Mouse (Mus musculus) liver, embryonic 14.5 days (tissue): ENCODE results near the gene Adra1b. TPM values are rescaled to one million over a fixed set of nuclear protein-coding genes. Genes with fewer than 3 reads are reported as not detected.

Source experiments
- ATAC-seq: fragments of 200-750 bp; cut with Nextera tagmentation; 2 replicates; pipeline ENCODE4 v1.8.0; 2017; ENCODE audit warnings: moderate number of reproducible peaks, mild to moderate bottlenecking, moderate library complexity; ENCODE audit not compliant: insufficient read depth
- DNase-seq, 3 experiments: peaks; one replicate each; pipeline ENCODE4 v3.0.0-alpha.2; 2012 to 2013; ENCODE audit warnings: low read depth in 3 of 3, low spot score in 3 of 3
- H3K27ac ChIP-seq: fragments of 300-500 bp; sonication (generic); 2 replicates; pipeline ENCODE4 v1.5.1; 2014; ENCODE audit warnings: moderate library complexity, mild to moderate bottlenecking, control low read depth, inconsistent platforms
- H3K27me3 ChIP-seq: fragments of 300-500 bp; sonication (generic); 2 replicates; pipeline ENCODE4 v1.6.1; 2014; ENCODE audit warnings: mild to moderate bottlenecking, low read length, moderate library complexity; ENCODE audit not compliant: control insufficient read depth, insufficient read depth
- H3K36me3 ChIP-seq: fragments of 300-500 bp; sonication (generic); replicated peaks from 2 replicates; pipeline ENCODE4 v1.6.1; 2014; ENCODE audit warnings: low read depth; ENCODE audit not compliant: control insufficient read depth, insufficient read depth
- H3K4me1 ChIP-seq, 2 experiments: fragments of 200-500 bp in 1 of 2; fragments of 300-500 bp in 1 of 2; sonication (generic) in 1 of 2; replicated peaks; 2 replicates each; pipeline ENCODE4 v1.6.1; 2012 to 2014; ENCODE audit warnings: antibody characterized with exemption in 1 of 2, inconsistent platforms in 1 of 2, low read length in 1 of 2; ENCODE audit not compliant: control insufficient read depth in 2 of 2, insufficient read depth in 2 of 2
- H3K4me2 ChIP-seq: fragments of 300-500 bp; sonication (generic); 2 replicates; pipeline ENCODE4 v1.6.1; 2014; ENCODE audit warnings: low read depth, mild to moderate bottlenecking, control low read depth, moderate library complexity
- H3K4me3 ChIP-seq, 2 experiments: fragments of 200-500 bp in 1 of 2; fragments of 300-500 bp in 1 of 2; sonication (generic) in 1 of 2; 2 replicates each; pipeline ENCODE4 v1.5.1; 2012 to 2014; ENCODE audit warnings: low read depth in 2 of 2, low read length in 2 of 2, mild to moderate bottlenecking in 2 of 2, control low read depth in 1 of 2, inconsistent platforms in 1 of 2, moderate library complexity in 1 of 2; ENCODE audit not compliant: insufficient read depth in 1 of 2
- H3K9ac ChIP-seq: fragments of 300-500 bp; sonication (generic); replicated peaks from 2 replicates; pipeline ENCODE4 v1.6.1; 2014; ENCODE audit warnings: mild to moderate bottlenecking, control low read depth, moderate library complexity
- H3K9me3 ChIP-seq: fragments of 300-500 bp; sonication (generic); 2 replicates; pipeline ENCODE4 v1.6.1; 2016; ENCODE audit warnings: low read length, mixed read lengths; ENCODE audit not compliant: control insufficient read depth
- CTCF ChIP-seq: IDR thresholded peaks from 2 replicates; pipeline ENCODE4 v1.5.1; 2016; ENCODE audit warnings: antibody characterized with exemption, low read depth, control low read depth
- EP300 ChIP-seq: IDR thresholded peaks from 2 replicates; pipeline ENCODE4 v1.6.1; 2016; ENCODE audit warnings: antibody characterized with exemption, low read depth
- WGBS: fragments of 180-500 bp; shearing (Covaris S2); extraction: QIAGEN DNeasy Blood & Tissue Kit; methylation state at CpG from one replicate; pipeline ENCODE4 v1.1.7; 2014; ENCODE audit not compliant: insufficient replicate concordance; 5-methylcytosine and 5-hydroxymethylcytosine counted together
- polyA plus RNA-seq, 2 experiments: library from polyadenylated mRNA; depleted of rRNA in 1 of 2; stranded (reverse) in 1 of 2; unstranded in 1 of 2; fragments of >200 nt; fragmentation: Nextera tagmentation in 1 of 2; extraction: Ambion mirVana in 1 of 2; gene quantifications; 2 replicates each; pipeline versions ENCODE4 v1.2.1 to v1.2.3; 2012 to 2014

Gene Adra1b
- polyA plus RNA-seq, 2 experiments, result 1.7 to 8.3 TPM

DNA sequence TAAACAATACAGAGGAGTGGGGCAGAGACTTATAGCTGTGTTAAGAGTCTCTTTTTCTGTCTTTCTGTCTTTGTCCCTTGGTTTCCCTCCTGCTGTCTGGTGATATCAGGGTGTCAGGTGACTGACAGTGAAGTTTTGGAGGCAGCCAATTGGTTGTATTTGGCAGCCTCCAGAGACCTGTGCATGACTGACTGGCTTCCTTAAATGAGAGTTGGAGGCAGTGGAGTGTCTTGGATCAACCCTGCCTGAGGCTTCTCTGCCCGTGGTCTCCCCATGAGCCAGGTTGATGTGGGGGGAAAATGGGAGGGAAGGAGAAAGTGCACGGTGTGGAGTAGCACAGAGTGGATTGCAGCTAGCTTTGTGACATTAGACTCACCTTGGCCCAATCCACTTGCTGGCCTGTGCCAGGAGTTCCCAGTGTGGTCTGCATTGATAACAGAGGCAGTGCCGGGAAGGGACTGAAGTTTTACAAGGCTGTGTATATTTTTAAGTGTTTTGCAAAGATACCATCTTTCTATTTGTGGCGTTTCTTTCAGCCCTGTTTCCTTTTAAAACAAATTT, 33.2 kb downstream of the Adra1b start:
- ATAC-seq, result no peak
- Histone ChIP-seq H3K27me3 (no peaks in the 10 kb centered on the region), H3K4me1 (no peaks in the 10 kb centered on the region), H3K36me3 (no peaks in the 10 kb centered on the region), H3K9ac (no peak overlapping the region), H3K9me3 (no peaks in the 10 kb centered on the region), H3K27ac (no peak overlapping the region), H3K4me2 (no peak overlapping the region), H3K4me3 (no peak overlapping the region)
- DNase-seq, result no peak
- no peak for TF ChIP-seq EP300
- no peak for TF ChIP-seq CTCF
- 29% methylated on average over 4 of the region's 4 CpGs for WGBS

DNA sequence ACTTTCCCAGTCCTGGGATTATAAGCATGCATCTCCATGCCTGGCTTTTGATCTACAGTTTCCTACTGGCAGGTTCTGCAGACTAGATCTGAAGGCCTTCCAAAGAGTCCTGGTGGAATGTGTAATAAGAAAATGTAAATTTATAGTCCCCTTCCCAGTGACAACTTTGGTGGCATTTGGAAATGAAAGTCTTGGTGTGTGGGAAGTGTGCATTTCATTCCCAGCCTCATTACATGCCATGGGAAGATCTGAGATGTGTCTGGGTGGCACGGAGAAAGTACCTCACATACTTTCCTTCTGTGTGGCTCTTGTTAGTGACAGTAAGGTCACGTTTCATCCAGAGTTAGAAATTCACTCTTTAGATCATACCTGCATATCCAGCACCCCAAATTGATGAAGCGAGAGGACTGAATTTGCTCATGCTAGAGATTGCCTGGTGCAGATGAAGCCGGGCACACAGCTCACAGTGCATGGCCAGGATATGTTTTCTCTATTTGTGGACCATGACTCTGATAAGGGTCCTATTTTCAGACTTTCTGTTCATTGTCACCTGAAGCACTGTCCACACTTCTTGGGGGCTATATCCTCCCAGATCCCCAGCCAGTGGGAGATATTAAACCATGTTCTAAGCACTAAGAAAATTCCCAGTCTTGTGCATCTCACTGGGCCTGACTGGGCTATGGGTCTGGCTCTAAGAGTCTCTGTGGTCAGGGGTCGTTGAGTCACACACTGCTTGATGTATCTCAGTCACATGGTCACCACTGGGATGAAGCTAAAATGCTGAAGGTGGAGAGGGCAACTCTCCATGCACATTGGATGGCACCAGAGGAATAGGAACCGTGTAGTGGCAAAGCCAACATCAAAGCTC, 35.5 kb downstream of the Adra1b start:
- TF ChIP-seq CTCF (no peak), EP300 (no peak)
- no peaks in the 10 kb centered on the region for H3K4me1 ChIP-seq
- H3K4me3 ChIP-seq, result no peak overlapping the region
- H3K27me3 ChIP-seq, result no peaks in the 10 kb centered on the region
- no peaks in the 10 kb centered on the region for H3K9me3 ChIP-seq
- no peak for DNase-seq
- no peak overlapping the region for H3K4me2 ChIP-seq
- no peak overlapping the region for H3K27ac ChIP-seq
- H3K36me3 ChIP-seq, result no peaks in the 10 kb centered on the region
- no peak for ATAC-seq
- WGBS, result 52% methylated on average over 6 of the region's 6 CpGs
- H3K9ac ChIP-seq, result no peak overlapping the region

DNA sequence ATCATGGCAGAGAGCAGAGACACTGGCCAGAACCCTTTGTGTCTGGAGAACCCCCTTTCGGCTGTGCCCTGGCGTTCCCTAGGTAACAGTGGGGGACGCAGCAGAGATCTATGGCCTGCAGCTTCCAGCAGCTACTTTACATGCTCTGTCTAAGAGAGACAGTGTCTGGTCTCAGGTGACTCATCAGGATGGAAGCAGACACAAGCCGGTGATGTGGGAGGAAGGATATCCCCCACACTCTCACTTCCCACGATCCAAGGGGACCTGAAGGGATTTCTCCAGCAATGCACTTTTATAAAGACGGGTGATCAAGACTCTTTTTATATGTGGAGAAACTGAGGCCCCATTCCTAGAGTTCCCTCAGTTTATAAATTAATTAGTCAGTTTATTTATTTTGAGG, 48.0 kb downstream of the Adra1b start:
- H3K4me1 ChIP-seq, result no peaks in the 10 kb centered on the region
- no peak overlapping the region for H3K9ac ChIP-seq
- DNase-seq (no peak), ATAC-seq (no peak)
- no peak overlapping the region for H3K4me3 ChIP-seq
- WGBS, result 57% methylated on average over 6 of the region's 6 CpGs
- no peak overlapping the region for H3K4me2 ChIP-seq
- no peaks in the 10 kb centered on the region for H3K36me3 ChIP-seq
- H3K27me3 ChIP-seq, result no peaks in the 10 kb centered on the region
- TF ChIP-seq CTCF, result no peak
- TF ChIP-seq EP300, result no peak
- no peak overlapping the region for H3K27ac ChIP-seq
- H3K9me3 ChIP-seq, result no peaks in the 10 kb centered on the region

DNA sequence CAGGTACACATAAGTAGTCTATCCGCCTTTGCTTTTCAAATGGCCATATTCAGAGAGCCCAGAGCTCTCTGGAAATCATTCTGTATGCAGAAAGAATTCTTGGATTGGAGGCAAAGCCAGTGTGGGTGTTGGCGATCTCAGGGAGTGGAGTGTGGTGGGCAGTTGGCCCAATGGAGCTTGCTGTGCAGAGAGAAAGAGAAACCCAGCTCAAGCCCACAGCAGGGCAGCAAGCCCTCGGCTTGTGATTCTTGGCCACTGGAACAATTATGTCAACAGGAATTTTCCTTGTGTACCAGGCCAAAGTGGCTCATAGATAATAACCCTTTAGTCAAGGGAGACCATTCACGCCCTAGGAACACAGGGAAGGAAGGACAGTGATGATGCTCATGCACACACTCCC, 53.0 kb downstream of the Adra1b start:
- Histone ChIP-seq H3K4me1 (no peaks in the 10 kb centered on the region), H3K9me3 (no peaks in the 10 kb centered on the region), H3K27ac (no peak overlapping the region), H3K4me2 (no peak overlapping the region), H3K36me3 (no peaks in the 10 kb centered on the region), H3K9ac (no peak overlapping the region), H3K27me3 (no peaks in the 10 kb centered on the region), H3K4me3 (no peak overlapping the region)
- 56% methylated on average over 4 of the region's 4 CpGs for WGBS
- TF ChIP-seq CTCF (no peak), EP300 (no peak)
- DNase-seq (no peak), ATAC-seq (no peak)

DNA sequence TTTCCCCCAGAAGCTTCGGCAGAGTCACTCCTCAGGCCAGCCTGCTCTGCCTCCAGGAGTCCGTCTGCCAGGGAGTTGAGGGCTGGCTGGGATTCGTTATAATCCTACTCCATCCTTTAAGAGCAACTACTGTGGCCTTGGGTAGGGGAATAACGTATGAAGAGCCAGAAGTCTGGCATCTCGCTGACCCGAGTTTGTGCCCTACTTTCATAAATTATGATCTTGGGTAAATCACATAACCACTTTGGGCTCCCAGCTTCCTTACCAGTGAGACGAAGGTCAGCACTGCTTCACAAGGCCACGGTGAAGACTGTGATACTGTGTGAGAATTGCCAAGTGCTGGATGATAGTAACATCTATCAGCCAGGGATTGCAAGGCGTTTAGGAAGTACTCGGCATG, 59.4 kb downstream of the Adra1b start:
- no peak overlapping the region for H3K4me2 ChIP-seq
- no peaks in the 10 kb centered on the region for H3K36me3 ChIP-seq
- peaks cover 3% of the 10 kb centered on the region for H3K27me3 ChIP-seq
- DNase-seq (no peak), ATAC-seq (no peak)
- H3K9ac ChIP-seq, result no peak overlapping the region
- TF ChIP-seq CTCF, result no peak
- no peak for TF ChIP-seq EP300
- WGBS, result 55% methylated on average over 10 of the region's 10 CpGs
- H3K9me3 ChIP-seq, result no peaks in the 10 kb centered on the region
- no peak overlapping the region for H3K4me3 ChIP-seq
- no peak overlapping the region for H3K27ac ChIP-seq
- H3K4me1 ChIP-seq, result no peaks in the 10 kb centered on the region
